Mouse (Mus musculus) liver, embryonic 16.5 days (tissue): ENCODE data around the gene Cysrt1. TPM values are rescaled to one million over a fixed set of nuclear protein-coding genes. Genes with fewer than 3 reads are reported as not detected.

Source experiments
- ATAC-seq: fragments of 200-750 bp; cut with Nextera tagmentation; 2 replicates; pipeline ENCODE4 v1.8.0; 2017; ENCODE audit warnings: low read depth, mild to moderate bottlenecking, moderate number of reproducible peaks, moderate library complexity
- H3K27ac ChIP-seq: fragments of 300-500 bp; sonication (generic); 2 replicates; pipeline ENCODE4 v1.5.1; 2014; ENCODE audit warnings: mild to moderate bottlenecking, low read length
- H3K27me3 ChIP-seq: fragments of 300-500 bp; sonication (generic); 2 replicates; pipeline ENCODE4 v1.6.1; 2014; ENCODE audit warnings: low read depth, low read length, mixed read lengths; ENCODE audit not compliant: control insufficient read depth, insufficient read depth
- H3K36me3 ChIP-seq: fragments of 300-500 bp; sonication (generic); 2 replicates; pipeline ENCODE4 v1.6.1; 2014; ENCODE audit warnings: mild to moderate bottlenecking; ENCODE audit not compliant: control insufficient read depth, insufficient read depth
- H3K4me1 ChIP-seq: fragments of 300-500 bp; sonication (generic); 2 replicates; pipeline ENCODE4 v1.6.1; 2014; ENCODE audit warnings: low read depth, low read length, mixed read lengths; ENCODE audit not compliant: control insufficient read depth
- H3K4me2 ChIP-seq: fragments of 300-500 bp; sonication (generic); 2 replicates; pipeline ENCODE4 v1.6.1; 2014; ENCODE audit warnings: low read depth, low read length, mixed read lengths
- H3K4me3 ChIP-seq: fragments of 300-500 bp; sonication (generic); 2 replicates; pipeline ENCODE4 v1.5.1; 2014; ENCODE audit warnings: low read depth, mild to moderate bottlenecking, low read length
- H3K9ac ChIP-seq: fragments of 300-500 bp; sonication (generic); 2 replicates; pipeline ENCODE4 v1.6.1; 2014; ENCODE audit warnings: low read depth, low read length
- H3K9me3 ChIP-seq: fragments of 300-500 bp; sonication (generic); replicated peaks from 2 replicates; pipeline ENCODE4 v1.6.1; 2016; ENCODE audit warnings: low read length; ENCODE audit not compliant: control insufficient read depth
- WGBS: fragments of 180-500 bp; shearing (Covaris S2); extraction: QIAGEN DNeasy Blood & Tissue Kit; methylation state at CpG from one replicate; pipeline ENCODE4 v1.1.7; 2014; ENCODE audit not compliant: insufficient replicate concordance; 5-methylcytosine and 5-hydroxymethylcytosine counted together
- polyA plus RNA-seq: library from polyadenylated mRNA; unstranded; fragments of >200 nt; fragmentation: Nextera tagmentation; extraction: Ambion mirVana; gene quantifications from 2 replicates; pipeline ENCODE4 v1.2.1, GENCODE M21; 2015

The Cysrt1 gene
- polyA plus RNA-seq, 1 experiment from 2014 or later: not detected

DNA sequence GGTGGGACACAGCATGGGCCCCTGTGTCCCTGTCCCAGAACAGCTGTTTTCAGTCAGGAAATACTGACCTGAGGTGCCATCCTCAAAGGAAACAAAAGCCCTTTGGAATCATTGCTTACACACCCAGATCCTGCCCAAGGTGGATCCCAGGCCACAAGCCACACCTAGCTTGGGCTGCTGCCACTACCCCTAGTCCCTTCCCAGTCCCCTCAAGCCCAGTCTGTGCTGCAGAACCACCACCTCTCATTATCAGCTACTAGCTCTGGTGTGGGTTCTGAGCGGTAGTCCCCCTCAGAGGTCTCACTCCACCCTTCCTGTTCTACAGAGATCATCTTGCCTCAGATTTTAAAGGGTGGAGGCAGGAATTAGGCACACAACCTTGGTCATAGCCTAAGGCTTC lies 44.1 kb upstream of the Cysrt1 start:
- Histone ChIP-seq H3K9ac (no peak overlapping the region), H3K27me3 (peaks cover 33% of the 10 kb centered on the region)
- WGBS: 21% methylated on average over 1 of the region's 1 CpGs

DNA sequence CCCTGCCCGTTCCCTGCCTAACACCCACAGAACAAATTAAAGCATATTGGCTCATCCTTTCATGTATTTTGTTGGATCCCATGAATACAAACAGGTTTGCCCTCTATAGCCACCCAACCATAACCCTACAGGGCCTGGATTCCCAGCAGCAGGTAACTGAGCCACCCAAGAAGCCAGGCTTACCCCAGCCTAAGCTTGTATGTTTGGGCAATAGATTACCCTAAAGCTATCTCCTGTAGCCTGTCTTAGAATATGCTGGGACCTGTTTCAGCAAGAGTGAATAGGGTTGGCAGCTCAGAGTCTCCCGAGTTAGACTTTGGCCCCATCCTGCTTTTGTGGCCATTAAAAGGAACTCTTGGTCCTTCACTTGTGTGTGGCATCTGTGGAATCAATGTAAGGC lies 43.3 kb upstream of the Cysrt1 start:
- Histone ChIP-seq H3K27ac (no peak overlapping the region), H3K36me3 (peaks cover 17% of the 10 kb centered on the region), H3K9me3 (no peaks in the 10 kb centered on the region), H3K9ac (no peak overlapping the region), H3K4me3 (no peak overlapping the region), H3K4me1 (peaks cover 6% of the 10 kb centered on the region; the same call in 1 of the 2 replicates), H3K27me3 (peaks cover 25% of the 10 kb centered on the region), H3K4me2 (no peak overlapping the region)
- WGBS: 83% methylated on average over 2 of the region's 2 CpGs
- no peak for ATAC-seq

More for the DNA sequence above, 44.1 kb upstream of the Cysrt1 start:
- Histone ChIP-seq H3K4me3 (no peak overlapping the region), H3K4me1 (peaks cover 6% of the 10 kb centered on the region; the same call in 1 of the 2 replicates), H3K27ac (no peak overlapping the region), H3K4me2 (no peak overlapping the region), H3K9me3 (no peaks in the 10 kb centered on the region), H3K36me3 (peaks cover 13% of the 10 kb centered on the region)
- ATAC-seq: peak; percentile 43; the same call in 1 of the 2 replicates

DNA sequence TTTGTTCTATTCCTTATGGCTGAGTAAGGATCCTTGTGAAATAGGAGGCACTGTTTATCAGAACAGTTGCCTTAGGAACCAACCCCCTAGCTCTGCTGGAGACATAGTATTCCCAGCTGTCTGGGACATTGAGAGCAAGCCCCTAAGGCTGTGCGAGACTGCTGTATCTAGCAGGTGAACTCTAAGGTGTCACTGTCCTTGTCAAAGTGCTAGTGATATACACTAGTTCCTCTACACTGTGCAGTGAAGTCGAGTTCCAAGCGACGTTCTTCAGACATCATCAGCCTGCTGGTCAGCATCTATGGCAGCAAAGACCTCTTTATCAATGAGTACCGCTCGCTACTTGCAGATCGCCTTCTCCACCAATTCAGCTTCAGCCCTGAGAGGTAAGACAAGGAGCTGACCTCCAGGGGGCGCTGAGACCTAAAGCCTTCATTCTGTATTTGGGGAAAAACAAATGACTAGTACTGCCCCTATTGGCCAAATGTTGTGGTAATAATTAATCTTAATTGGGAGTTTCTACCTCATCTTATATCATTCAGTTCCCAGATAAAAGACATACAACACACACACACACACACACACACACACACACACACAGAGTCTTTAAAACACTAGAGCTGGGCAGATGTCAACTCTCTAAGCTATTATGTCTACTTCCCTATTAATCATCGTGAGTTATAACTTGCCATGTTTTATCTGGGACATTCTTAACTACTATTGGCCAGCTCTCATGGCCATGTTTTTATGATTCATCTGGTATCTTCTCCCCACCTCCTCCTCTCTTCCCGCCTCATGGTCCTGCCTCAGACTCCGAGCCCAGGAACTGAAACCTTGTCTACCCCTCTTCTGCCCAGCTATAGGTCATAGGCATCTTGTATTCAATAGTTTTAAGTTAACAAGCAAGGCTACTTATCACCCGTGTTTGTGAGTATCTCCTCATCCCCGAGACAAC lies 37.0 kb upstream of the Cysrt1 start:
- Histone ChIP-seq H3K4me2 (no peak overlapping the region), H3K9ac (no peak overlapping the region), H3K9me3 (no peaks in the 10 kb centered on the region), H3K27ac (no peak overlapping the region), H3K27me3 (no peaks in the 10 kb centered on the region), H3K36me3 (peaks cover 38% of the 10 kb centered on the region), H3K4me1 (no peaks in the 10 kb centered on the region), H3K4me3 (no peak overlapping the region)
- 54% methylated on average over 13 of the region's 13 CpGs for WGBS
- ATAC-seq: 0 out of 2 replicates have a peak, but pooled peaks have one; percentile 30

DNA sequence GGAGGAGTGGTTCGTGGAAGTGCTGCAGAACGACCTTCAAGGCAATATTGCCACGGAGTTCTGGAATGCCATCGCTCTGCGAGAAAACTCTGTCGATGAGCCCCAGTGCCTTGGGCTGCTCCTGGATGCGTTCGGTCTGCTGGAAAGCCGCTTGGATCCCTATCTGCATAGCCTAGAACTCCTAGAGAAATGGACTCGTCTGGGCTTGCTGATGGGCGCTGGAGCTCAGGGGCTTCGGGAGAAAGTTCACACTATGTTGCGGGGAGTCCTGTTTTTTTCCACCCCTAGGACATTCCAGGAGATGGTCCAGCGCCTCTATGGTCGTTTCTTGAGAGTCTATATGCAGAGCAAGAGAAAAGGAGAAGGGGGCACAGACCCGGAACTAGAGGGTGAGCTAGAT lies 30.8 kb upstream of the Cysrt1 start:
- Histone ChIP-seq H3K9ac (peak overlapping the region; percentile 89), H3K27me3 (no peaks in the 10 kb centered on the region), H3K27ac (peak overlapping the region; percentile 73), H3K4me2 (peak overlapping the region; percentile 82), H3K36me3 (peaks cover 27% of the 10 kb centered on the region), H3K4me1 (peaks cover 24% of the 10 kb centered on the region), H3K4me3 (peak overlapping the region; percentile 96), H3K9me3 (no peaks in the 10 kb centered on the region)
- 27% methylated on average over 16 of the region's 16 CpGs for WGBS
- ATAC-seq: no peak

DNA sequence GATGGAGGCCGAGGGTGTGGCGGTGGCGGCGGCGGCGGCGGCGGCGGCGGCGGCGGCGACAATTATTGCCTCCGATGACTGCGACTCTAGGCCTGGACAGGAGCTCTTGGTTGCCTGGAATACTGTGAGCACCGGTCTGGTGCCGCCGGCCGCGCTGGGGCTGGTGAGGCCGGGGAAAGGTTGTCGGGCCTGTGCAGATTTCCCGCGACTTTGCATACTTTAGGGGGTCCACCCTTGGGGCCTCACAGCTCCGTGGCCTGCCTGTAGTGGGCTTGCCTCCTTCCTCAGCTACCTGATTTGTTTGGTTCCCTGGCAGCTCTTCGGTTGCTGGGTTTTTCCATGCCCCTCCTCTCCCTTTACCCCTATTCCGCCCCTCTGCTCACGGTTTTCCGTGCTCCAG lies 30.3 kb upstream of the Cysrt1 start:
- under 1% methylated on average over 27 of the region's 29 CpGs for WGBS
- Histone ChIP-seq H3K27me3 (no peaks in the 10 kb centered on the region), H3K36me3 (peaks cover 22% of the 10 kb centered on the region), H3K4me2 (peak overlapping the region; percentile 82), H3K9me3 (no peaks in the 10 kb centered on the region), H3K9ac (peak overlapping the region; percentile 89), H3K27ac (peak overlapping the region; percentile 73), H3K4me3 (peak overlapping the region; percentile 96), H3K4me1 (peaks cover 29% of the 10 kb centered on the region)
- peak; percentile 17; the same call in 1 of the 2 replicates for ATAC-seq

DNA sequence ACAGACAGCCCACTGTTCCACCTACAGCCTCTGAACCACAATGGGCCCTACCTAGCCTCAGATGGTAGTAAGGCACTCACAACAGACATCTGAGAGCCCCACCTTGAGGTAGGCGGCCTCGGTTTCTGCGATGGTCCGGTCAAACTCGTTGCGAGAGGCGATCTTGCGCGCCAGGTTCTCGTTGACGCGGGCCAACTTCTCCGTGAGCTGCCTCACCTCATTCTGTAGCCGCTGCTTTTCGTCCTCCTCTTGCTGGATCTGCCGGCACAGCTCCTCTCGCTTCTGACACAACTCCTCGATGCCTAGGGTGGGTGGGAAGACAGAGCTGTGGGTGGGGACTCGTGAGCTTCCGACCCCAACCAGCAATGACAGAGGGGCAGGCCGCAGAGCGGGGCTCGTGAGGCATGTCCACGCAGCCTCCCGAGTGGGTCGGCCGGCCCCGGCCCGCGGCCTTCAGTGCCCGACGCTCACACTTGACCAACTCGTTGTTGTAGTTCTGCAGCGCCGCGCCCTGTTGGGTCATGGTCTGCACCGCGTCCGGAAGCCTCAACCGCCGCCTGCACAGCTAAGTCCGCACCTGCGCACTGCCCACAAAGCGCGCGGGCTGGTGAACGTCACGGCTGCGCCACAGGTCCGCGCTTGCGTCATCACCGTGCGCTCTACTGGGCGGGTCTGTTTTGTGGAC lies 29.7 kb upstream of the Cysrt1 start, which contains the start of the genes Ssna1 and Anapc2:
Gene Ssna1 (minus strand): TSS at position 612 of the 685 bp plus-strand sequence.
Gene Anapc2 (plus strand): TSS at position 652 of the 685 bp plus-strand sequence.
- WGBS: under 1% methylated on average over 55 of the region's 55 CpGs
- Histone ChIP-seq H3K36me3 (peaks cover 21% of the 10 kb centered on the region), H3K4me1 (peaks cover 35% of the 10 kb centered on the region)

DNA sequence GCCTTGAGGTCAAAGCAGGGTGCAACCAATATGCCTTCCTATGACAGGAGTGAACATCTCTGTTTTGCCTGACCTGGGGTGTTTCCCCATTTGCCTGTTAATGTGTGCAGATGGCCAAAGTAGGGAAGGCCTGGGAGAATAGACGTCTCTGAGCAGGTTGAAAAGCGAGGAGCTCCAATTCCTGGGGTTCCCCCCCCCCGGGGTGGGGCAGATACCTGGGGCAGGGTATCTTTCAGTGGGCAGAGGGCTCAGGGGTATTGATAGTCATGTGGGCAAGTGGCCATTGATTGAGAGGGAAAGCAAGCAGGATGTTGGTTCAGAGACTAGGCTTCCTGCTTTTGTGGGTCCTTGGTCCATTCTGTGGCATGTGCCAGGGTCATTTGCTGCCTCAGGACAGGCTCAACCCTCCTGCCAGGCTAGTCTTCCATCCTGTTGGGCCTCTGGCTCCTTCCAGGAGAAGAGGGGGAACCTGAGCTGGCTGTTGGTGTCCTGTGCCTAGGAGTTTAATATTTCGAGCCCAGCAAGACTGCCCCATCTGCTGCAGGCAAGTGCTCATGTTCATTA lies 25.6 kb upstream of the Cysrt1 start:
- WGBS: 69% methylated on average over 4 of the region's 4 CpGs
- no peaks in the 10 kb centered on the region for H3K27me3 ChIP-seq
- no peak overlapping the region for H3K4me3 ChIP-seq
- H3K9ac ChIP-seq: no peak overlapping the region
- ATAC-seq: no peak
- H3K27ac ChIP-seq: no peak overlapping the region; the same call in 1 of the 2 replicates
- no peak overlapping the region for H3K4me2 ChIP-seq
- H3K9me3 ChIP-seq: no peaks in the 10 kb centered on the region
- H3K4me1 ChIP-seq: peaks cover 65% of the 10 kb centered on the region
- H3K36me3 ChIP-seq: peaks cover 9% of the 10 kb centered on the region

More for the DNA sequence above, 29.7 kb upstream of the Cysrt1 start, which contains the start of the genes Ssna1 and Anapc2:
- peak; percentile 97 for ATAC-seq
- peak within 1 kb of the TSS; percentile 89 for H3K27ac ChIP-seq
- H3K4me3 ChIP-seq: peak within 1 kb of the TSS; percentile 96
- no peaks in the 10 kb centered on the region for H3K9me3 ChIP-seq
- H3K9ac ChIP-seq: peak within 1 kb of the TSS; percentile 96
- H3K27me3 ChIP-seq: no peaks in the 10 kb centered on the region
- peak within 1 kb of the TSS; percentile 82 for H3K4me2 ChIP-seq

DNA sequence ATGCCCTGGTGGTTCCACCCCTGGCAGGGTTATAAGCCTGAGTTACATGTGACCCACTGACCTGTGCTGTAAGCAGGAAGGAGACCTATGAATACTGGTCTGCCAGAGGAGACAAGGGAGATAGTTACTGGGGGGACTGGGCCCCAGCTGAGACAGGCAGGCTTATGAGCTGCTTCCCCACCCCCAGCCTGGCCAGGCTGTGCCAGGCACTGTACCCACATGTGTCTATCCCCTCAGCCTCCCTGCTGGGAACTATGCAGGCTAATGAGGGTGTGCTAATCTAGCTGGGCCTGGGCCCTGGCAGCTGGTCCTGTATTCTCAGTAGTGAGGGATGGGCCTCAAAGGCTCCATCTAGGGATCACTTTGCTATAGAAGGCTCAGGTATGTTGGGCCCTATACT lies 25.0 kb upstream of the Cysrt1 start:
- H3K9ac ChIP-seq: no peak overlapping the region
- H3K27ac ChIP-seq: peak overlapping the region; percentile 8
- H3K36me3 ChIP-seq: peaks cover 9% of the 10 kb centered on the region
- H3K4me1 ChIP-seq: peaks cover 64% of the 10 kb centered on the region
- H3K4me3 ChIP-seq: no peak overlapping the region
- no peak overlapping the region for H3K4me2 ChIP-seq
- no peaks in the 10 kb centered on the region for H3K9me3 ChIP-seq
- no peaks in the 10 kb centered on the region for H3K27me3 ChIP-seq
- no peak for ATAC-seq
